Comparison of ENCODE assay signal across 8 mouse cellular contexts in the genomic region with DNA sequence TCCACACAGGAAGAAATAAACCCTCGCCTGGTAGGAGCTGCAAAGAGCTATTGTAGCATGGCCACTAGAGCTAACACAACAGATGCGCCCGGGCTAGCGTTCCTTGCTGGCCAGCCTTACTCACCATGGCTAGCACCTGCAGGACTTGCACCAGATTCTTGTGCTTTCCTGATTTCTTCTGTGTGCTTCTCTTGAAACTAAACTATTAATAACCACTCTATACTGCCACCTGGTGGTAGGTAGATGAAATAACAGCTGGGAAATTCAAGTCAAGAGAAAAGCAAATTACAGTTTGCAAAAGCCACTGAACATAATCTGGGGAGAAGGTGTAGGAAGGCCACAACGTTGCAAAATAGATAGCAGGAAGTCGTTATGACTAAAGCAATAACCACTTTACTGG.
A peak's percentile ranks its signal among the peaks of the same experiment; 100 is the strongest.
DNase-seq lines count a peak whose midpoint lies in the region; ATAC-seq and TF ChIP-seq lines count a peak whose summit lies in the region.

No protein-coding gene starts in this region.

- TF ChIP-seq POLR2A in ES-Bruce4 (IDR thresholded peaks at IDR 0.05; ENCODE audit: insufficient read depth, low read length), result no peak

- H3K4me2 ChIP-seq in intestine, embryonic 16.5 days (ENCODE audit: low read depth, low read length), result no peak overlapping the region
- no peak overlapping the region for H3K4me2 ChIP-seq in midbrain, postnatal 0 days (ENCODE audit: low read depth, low read length, poor library complexity, severe bottlenecking)

- no peaks in the 10 kb centered on the region for H3K4me1 ChIP-seq in ES-Bruce4 (ENCODE audit: control insufficient read depth, insufficient read depth, low read length)
- no peaks in the 10 kb centered on the region for H3K4me1 ChIP-seq in intestine, embryonic 16.5 days (ENCODE audit: control insufficient read depth, insufficient read depth, low read length)
- no peaks in the 10 kb centered on the region for H3K4me1 ChIP-seq in midbrain, postnatal 0 days (ENCODE audit: insufficient read depth, low read length)

- no peaks in the 10 kb centered on the region for H3K27me3 ChIP-seq in ES-Bruce4 (ENCODE audit: control insufficient read depth, insufficient read depth, low read length, poor library complexity, severe bottlenecking)
- no peaks in the 10 kb centered on the region for H3K27me3 ChIP-seq in intestine, embryonic 16.5 days (replicated peaks; ENCODE audit: control insufficient read depth, insufficient read depth, low read length)
- H3K27me3 ChIP-seq in midbrain, postnatal 0 days (ENCODE audit: insufficient read depth, low read length), result no peaks in the 10 kb centered on the region

- ATAC-seq in intestine, embryonic 16.5 days, result peak; percentile 63
- ATAC-seq in midbrain, postnatal 0 days (ENCODE audit: low FRiP score), result no peak

- no peak overlapping the region for H3K9ac ChIP-seq in ES-Bruce4 (ENCODE audit: low read depth, poor library complexity, severe bottlenecking)
- no peak overlapping the region for H3K9ac ChIP-seq in intestine, embryonic 16.5 days (ENCODE audit: low read depth, low read length)
- H3K9ac ChIP-seq in midbrain, postnatal 0 days (replicated peaks; ENCODE audit: low read length, poor library complexity, severe bottlenecking), result no peak overlapping the region

- peak; percentile 12 for TF ChIP-seq CTCF in ES-Bruce4 (IDR thresholded peaks at IDR 0.05; ENCODE audit: low read depth, low read length)
- peak; percentile 84 for TF ChIP-seq CTCF in midbrain, postnatal 0 days (IDR thresholded peaks at IDR 0.05)

- 31% methylated on average over 6 of the region's 6 CpGs for WGBS in intestine, embryonic 16.5 days
- 40% methylated on average over 6 of the region's 6 CpGs for WGBS in midbrain, postnatal 0 days

- DNase-seq in kidney, adult 11 months, result peak; percentile 37
- no peak for DNase-seq in kidney, adult 8-10 months
- peak; percentile 12 for DNase-seq in c-Kit-negative CD71-positive TER-119-positive erythroid progenitor cells, embryonic 14.5 days (ENCODE audit: low read depth, low spot score)
- peak; percentile 70 for DNase-seq in midbrain, postnatal 0 days (ENCODE audit: low spot score)
- no peak for DNase-seq in urinary bladder, postnatal 10 days (ENCODE audit: low spot score)
- no peak for DNase-seq in urinary bladder, postnatal 14 days (ENCODE audit: low spot score)

- H3K9me3 ChIP-seq in ES-Bruce4 (replicated peaks; ENCODE audit: control insufficient read depth, insufficient read depth, low read length, poor library complexity, severe bottlenecking), result no peaks in the 10 kb centered on the region
- H3K9me3 ChIP-seq in intestine, embryonic 16.5 days (ENCODE audit: control insufficient read depth, low read length), result peaks cover 3% of the 10 kb centered on the region; the same call in 1 of the 2 replicates
- H3K9me3 ChIP-seq in midbrain, postnatal 0 days (ENCODE audit: low read length), result no peaks in the 10 kb centered on the region

- no peak overlapping the region for H3K27ac ChIP-seq in ES-Bruce4 (ENCODE audit: insufficient read depth, low read length)
- H3K27ac ChIP-seq in intestine, embryonic 16.5 days (ENCODE audit: low read length), result no peak overlapping the region
- no peak overlapping the region for H3K27ac ChIP-seq in midbrain, postnatal 0 days (ENCODE audit: low read depth, low read length)

- H3K4me3 ChIP-seq in ES-Bruce4 (ENCODE audit: low read depth, low read length), result no peak overlapping the region
- no peak overlapping the region for H3K4me3 ChIP-seq in intestine, embryonic 16.5 days (ENCODE audit: low read length)
- no peak overlapping the region for H3K4me3 ChIP-seq in midbrain, postnatal 0 days (ENCODE audit: low read depth, low read length)

- no peaks in the 10 kb centered on the region for H3K36me3 ChIP-seq in ES-Bruce4 (ENCODE audit: control insufficient read depth, insufficient read depth, low read length, poor library complexity, severe bottlenecking)
- 0 out of 2 replicates have a peak, but pooled peaks cover 2% of the 10 kb centered on the region for H3K36me3 ChIP-seq in intestine, embryonic 16.5 days (ENCODE audit: control insufficient read depth, insufficient read depth, low read length)
- no peaks in the 10 kb centered on the region for H3K36me3 ChIP-seq in midbrain, postnatal 0 days (ENCODE audit: insufficient read depth, low read length)

- no peak for TF ChIP-seq EP300 in ES-Bruce4 (IDR thresholded peaks at IDR 0.05; ENCODE audit: insufficient read depth, low read depth, low read length)

Comparison
In these comparisons a context has a peak if more than half of its experiments do, and no peak if none do; other contexts are left out.
1. DNase-seq: peak in kidney, adult 11 months (single experiment), c-Kit-negative CD71-positive TER-119-positive erythroid progenitor cells, embryonic 14.5 days (single experiment) and midbrain, postnatal 0 days (single experiment); none in kidney, adult 8-10 months (0 of 2), urinary bladder, postnatal 10 days (single experiment) and urinary bladder, postnatal 14 days (single experiment).